Mouse (Mus musculus) forebrain, embryonic 14.5 days (tissue): ENCODE data around the gene Rac2. TPM values are rescaled to one million over a fixed set of nuclear protein-coding genes. Genes with fewer than 3 reads are reported as not detected.

Experiments
- ATAC-seq: fragments of 200-750 bp; cut with Nextera tagmentation; 2 replicates; pipeline ENCODE4 v1.8.0; 2017; ENCODE audit warnings: mild to moderate bottlenecking, moderate library complexity
- DNase-seq: peaks from one replicate; pipeline ENCODE4 v3.0.0-alpha.2; 2015; ENCODE audit warnings: low spot score
- H3K27ac ChIP-seq: fragments of 300-500 bp; sonication (generic); 2 replicates; pipeline ENCODE4 v1.5.1; 2014; ENCODE audit warnings: low read depth, mild to moderate bottlenecking, control low read depth, low read length, moderate library complexity
- H3K27me3 ChIP-seq: fragments of 300-500 bp; sonication (generic); replicated peaks from 2 replicates; pipeline ENCODE4 v1.6.1; 2014; ENCODE audit warnings: low read length, control low read depth, mixed read lengths; ENCODE audit not compliant: control insufficient read depth, insufficient read depth
- H3K36me3 ChIP-seq: fragments of 300-500 bp; sonication (generic); 2 replicates; pipeline ENCODE4 v1.6.1; 2014; ENCODE audit warnings: low read length, control low read depth; ENCODE audit not compliant: control insufficient read depth, insufficient read depth
- H3K4me1 ChIP-seq: fragments of 300-500 bp; sonication (generic); 2 replicates; pipeline ENCODE4 v1.6.1; 2014; ENCODE audit warnings: antibody characterized with exemption, low read length, control low read depth; ENCODE audit not compliant: control insufficient read depth, insufficient read depth
- H3K4me2 ChIP-seq: fragments of 300-500 bp; sonication (generic); 2 replicates; pipeline ENCODE4 v1.6.1; 2014; ENCODE audit warnings: mild to moderate bottlenecking, control low read depth, low read length
- H3K4me3 ChIP-seq: fragments of 300-500 bp; sonication (generic); 2 replicates; pipeline ENCODE4 v1.5.1; 2014; ENCODE audit warnings: low read depth, low read length, control low read depth
- H3K9ac ChIP-seq: fragments of 300-500 bp; sonication (generic); 2 replicates; pipeline ENCODE4 v1.6.1; 2014; ENCODE audit warnings: mild to moderate bottlenecking, low read length, control low read depth, moderate library complexity
- H3K9me3 ChIP-seq: fragments of 300-500 bp; sonication (generic); replicated peaks from 2 replicates; pipeline ENCODE4 v1.6.1; 2016; ENCODE audit warnings: low read length, control low read depth, mixed read lengths; ENCODE audit not compliant: control insufficient read depth
- WGBS: fragments of 180-500 bp; shearing (Covaris S2); extraction: QIAGEN DNeasy Blood & Tissue Kit; methylation state at CpG from one replicate; pipeline ENCODE4 v1.1.7; 2014; 5-methylcytosine and 5-hydroxymethylcytosine counted together
- polyA plus RNA-seq: library from polyadenylated mRNA; unstranded; fragments of >200 nt; fragmentation: Nextera tagmentation; extraction: Ambion mirVana; gene quantifications from 2 replicates; pipeline ENCODE4 v1.2.1, GENCODE M21; 2014

Gene Rac2
- polyA plus RNA-seq, 1 experiment from 2014 or later = 5.9 TPM

GRCm38 (mm10) chr15:78511951-78512350 is 60.6 kb downstream of the Rac2 start:
- Histone ChIP-seq H3K36me3 (no peaks in the 10 kb centered on the region), H3K9ac (no peak overlapping the region), H3K4me1 (peaks cover 7% of the 10 kb centered on the region; the same call in 1 of the 2 replicates), H3K4me2 (no peak overlapping the region), H3K4me3 (no peak overlapping the region), H3K27ac (no peak overlapping the region), H3K9me3 (no peaks in the 10 kb centered on the region), H3K27me3 (no peaks in the 10 kb centered on the region)
- DNase-seq = no peak
- WGBS = 88% methylated on average over 7 of the region's 7 CpGs
- no peak for ATAC-seq

GRCm38 (mm10) chr15:78510736-78511135 is 61.8 kb downstream of the Rac2 start:
- ATAC-seq (no peak), DNase-seq (no peak)
- H3K4me3 ChIP-seq = no peak overlapping the region
- 92% methylated on average over 6 of the region's 6 CpGs for WGBS
- no peaks in the 10 kb centered on the region for H3K9me3 ChIP-seq
- H3K27ac ChIP-seq = no peak overlapping the region
- H3K9ac ChIP-seq = no peak overlapping the region
- no peaks in the 10 kb centered on the region for H3K36me3 ChIP-seq
- H3K27me3 ChIP-seq = no peaks in the 10 kb centered on the region
- peaks cover 7% of the 10 kb centered on the region; the same call in 1 of the 2 replicates for H3K4me1 ChIP-seq
- no peak overlapping the region for H3K4me2 ChIP-seq

DNA sequence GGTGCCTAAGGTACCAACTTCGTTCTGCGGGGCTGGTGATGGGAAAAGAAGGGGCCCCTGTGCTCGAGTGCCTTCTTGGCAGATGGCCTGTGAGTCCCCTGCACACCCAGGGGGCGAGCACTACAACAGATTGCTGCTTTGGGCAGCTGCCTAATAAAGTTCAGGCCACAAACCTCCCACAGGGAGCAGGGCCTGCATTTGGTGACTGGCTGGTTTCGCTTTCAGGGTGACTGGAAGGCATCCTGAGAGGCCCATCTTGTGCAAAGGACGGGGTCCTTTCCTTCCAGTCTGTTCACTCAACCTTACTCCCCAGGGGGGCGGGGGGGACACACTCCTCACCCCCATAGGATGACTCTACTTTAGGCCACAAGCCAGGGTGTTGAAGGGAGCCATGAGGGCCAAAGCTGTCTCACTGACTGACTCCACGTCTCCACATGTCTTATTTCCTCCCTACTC is 62.4 kb downstream of the Rac2 start:
- ATAC-seq (no peak), DNase-seq (no peak)
- H3K36me3 ChIP-seq = no peaks in the 10 kb centered on the region
- 69% methylated on average over 8 of the region's 8 CpGs for WGBS
- H3K4me1 ChIP-seq = peaks cover 6% of the 10 kb centered on the region; the same call in 1 of the 2 replicates
- no peak overlapping the region; the same call in 1 of the 2 replicates for H3K9ac ChIP-seq
- no peak overlapping the region for H3K27ac ChIP-seq
- H3K9me3 ChIP-seq = no peaks in the 10 kb centered on the region
- H3K4me3 ChIP-seq = no peak overlapping the region
- H3K27me3 ChIP-seq = no peaks in the 10 kb centered on the region
- no peak overlapping the region for H3K4me2 ChIP-seq

DNA sequence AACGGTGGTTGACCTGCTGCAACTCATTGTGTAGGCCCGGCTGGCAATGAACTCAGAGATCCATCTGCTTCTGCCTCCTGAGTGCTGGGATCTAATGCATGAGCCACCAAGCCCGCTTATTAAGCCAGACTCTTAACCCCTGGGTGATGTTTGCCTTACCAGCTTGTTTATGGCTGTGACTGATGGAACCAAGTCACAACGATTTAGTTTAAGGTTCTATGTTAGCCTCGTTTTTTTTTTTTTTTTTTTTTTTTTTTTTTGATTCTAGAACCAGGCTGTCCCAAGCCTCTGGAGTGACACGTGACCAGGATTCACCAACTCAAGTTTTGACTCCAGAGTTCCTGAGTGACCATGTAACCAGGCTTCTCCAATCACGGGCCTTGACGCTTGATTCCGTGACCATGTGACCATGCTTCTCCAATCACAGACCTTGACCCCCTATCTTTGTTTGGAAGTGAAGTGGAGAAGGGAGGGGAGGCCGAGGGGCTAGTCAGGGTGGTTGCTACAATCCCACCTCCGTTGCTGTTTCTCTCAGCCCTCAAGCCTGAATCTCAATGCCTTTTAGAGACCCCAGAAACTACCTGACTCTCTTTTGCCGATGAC is 63.2 kb downstream of the Rac2 start:
- Histone ChIP-seq H3K4me3 (no peak overlapping the region), H3K36me3 (no peaks in the 10 kb centered on the region), H3K4me1 (peaks cover 2% of the 10 kb centered on the region; the same call in 1 of the 2 replicates), H3K27ac (no peak overlapping the region), H3K27me3 (no peaks in the 10 kb centered on the region), H3K9me3 (0 out of 2 replicates have a peak, but pooled peaks cover 2% of the 10 kb centered on the region), H3K9ac (no peak overlapping the region), H3K4me2 (no peak overlapping the region)
- DNase-seq (no peak), ATAC-seq (no peak)
- 48% methylated on average over 12 of the region's 12 CpGs for WGBS

Other genes with a start within 250 kb of the Rac2 start
- 0.44 and 0.74 TPM in 2 replicates for gene Csf2rb, start 247.0 kb downstream of the Rac2 start, polyA plus RNA-seq
- gene Tex33, start 176.9 kb downstream of the Rac2 start, polyA plus RNA-seq = not detected in 2 replicates
- 27.0 and 27.4 TPM in 2 replicates for gene Tst, start 166.9 kb downstream of the Rac2 start, polyA plus RNA-seq
- 5.9 and 6.1 TPM in 2 replicates for gene Mpst, start 166.4 kb downstream of the Rac2 start, polyA plus RNA-seq
- 110 and 113 TPM in 2 replicates for gene Kctd17, start 144.2 kb downstream of the Rac2 start, polyA plus RNA-seq
- 0.20 and 0.47 TPM in 2 replicates for gene Tmprss6, start 104.1 kb downstream of the Rac2 start, polyA plus RNA-seq
- gene Il2rb, start 77.5 kb downstream of the Rac2 start, polyA plus RNA-seq = 0.05 TPM in 1 of 2 replicates, not detected in the other
- gene C1qtnf6, start 41.4 kb downstream of the Rac2 start, polyA plus RNA-seq = 7.8 and 8.6 TPM in 2 replicates
- 0.64 and 0.91 TPM in 2 replicates for gene Sstr3, start 28.1 kb downstream of the Rac2 start, polyA plus RNA-seq
- gene Cyth4, start 24.3 kb upstream of the Rac2 start, polyA plus RNA-seq = 2.4 and 2.7 TPM in 2 replicates
- 3.7 and 5.3 TPM in 2 replicates for gene Elfn2, start 146.0 kb upstream of the Rac2 start, polyA plus RNA-seq
- gene Mfng, start 200.7 kb upstream of the Rac2 start, polyA plus RNA-seq = 48.2 and 51.5 TPM in 2 replicates
- 1.1 and 1.4 TPM in 2 replicates for gene Card10, start 230.3 kb upstream of the Rac2 start, polyA plus RNA-seq